In genomic region chrX:169995909-169996521, GRCm38 (mm10) we compare ENCODE assay signal across 8 mouse cellular contexts. TPM values are rescaled to one million over a fixed set of nuclear protein-coding genes. Genes with fewer than 3 reads are reported as not detected.
DNase-seq lines count a peak whose midpoint lies in the region; ATAC-seq and TF ChIP-seq lines count a peak whose summit lies in the region.
"Not testable (repeated sequence)": the region's sequence is repeated elsewhere in the genome, so short reads cannot be mapped to it uniquely, and the experiment has no call there.

No protein-coding gene starts in this region.

- ATAC-seq in G1E (ENCODE audit: extremely low read depth, insufficient number of reproducible peaks, low FRiP score, poor library complexity, severe bottlenecking); embryonic facial prominence, embryonic 11.5 days (replicated peaks; ENCODE audit: insufficient number of reproducible peaks, low FRiP score, low TSS enrichment, low read depth); liver, embryonic 11.5 days (replicated peaks; ENCODE audit: low FRiP score): not testable (repeated sequence)

- not testable (repeated sequence) for H3K27ac ChIP-seq in embryonic facial prominence, embryonic 11.5 days (replicated peaks; ENCODE audit: low read depth, low read length); liver, embryonic 11.5 days (ENCODE audit: low read depth, low read length); thymus, adult 2 months (ENCODE audit: control insufficient read depth, insufficient read depth, low read length)

- H3K9ac ChIP-seq in embryonic facial prominence, embryonic 11.5 days (replicated peaks; ENCODE audit: low read length); liver, embryonic 11.5 days (ENCODE audit: low read depth, low read length): not testable (repeated sequence)

- WGBS in embryonic facial prominence, embryonic 11.5 days, result 60% methylated on average over 1 of the region's 17 CpGs
- WGBS in liver, embryonic 11.5 days, result 40% methylated on average over 2 of the region's 17 CpGs
- WGBS in thymus, adult 2 months, result no CpG with 5 or more reads among the region's 17 CpGs

- TF ChIP-seq CTCF in G1E (IDR thresholded peaks at IDR 0.05; ENCODE audit: low read depth, low read length); thymus, adult 2 months (IDR thresholded peaks at IDR 0.05; ENCODE audit: borderline replicate concordance, control insufficient read depth, extremely low read depth, insufficient read depth, low read length, poor library complexity): not testable (repeated sequence)

- H3K27me3 ChIP-seq in G1E (ENCODE audit: insufficient read depth, low read length), result peaks cover 22% of the 10 kb centered on the region
- not testable (repeated sequence) for H3K27me3 ChIP-seq in embryonic facial prominence, embryonic 11.5 days (ENCODE audit: control insufficient read depth, insufficient read depth, low read length); liver, embryonic 11.5 days (replicated peaks; ENCODE audit: control insufficient read depth, insufficient read depth, low read length); thymus, adult 2 months (ENCODE audit: control insufficient read depth, insufficient read depth, low read length)

- not testable (repeated sequence) for H3K4me2 ChIP-seq in embryonic facial prominence, embryonic 11.5 days (ENCODE audit: low read depth, low read length); liver, embryonic 11.5 days

- H3K9me3 ChIP-seq in G1E (replicated peaks); embryonic facial prominence, embryonic 11.5 days (replicated peaks; ENCODE audit: control insufficient read depth, low read length): not testable (repeated sequence)
- peaks cover 26% of the 10 kb centered on the region for H3K9me3 ChIP-seq in liver, embryonic 11.5 days (ENCODE audit: control insufficient read depth, low read length)

- H3K36me3 ChIP-seq in G1E (replicated peaks); embryonic facial prominence, embryonic 11.5 days (replicated peaks; ENCODE audit: control insufficient read depth, insufficient read depth, low read depth, low read length); liver, embryonic 11.5 days (ENCODE audit: control insufficient read depth, insufficient read depth, low read length); thymus, adult 2 months (ENCODE audit: control insufficient read depth, insufficient read depth, low read length): not testable (repeated sequence)

- DNase-seq in 3T3-L1 (ENCODE audit: low read depth, low spot score), result peak; percentile 68
- DNase-seq in G1E (ENCODE audit: low spot score), result not testable (repeated sequence)
- peak; percentile 47 for DNase-seq in adrenal gland, postnatal 14 days
- peak; percentile 0 for DNase-seq in embryonic facial prominence, embryonic 11.5 days (ENCODE audit: low spot score)
- peak; percentile 91 for DNase-seq in induced T-regulatory cell, adult 2 months (ENCODE audit: low read depth)
- DNase-seq in liver, embryonic 11.5 days (ENCODE audit: low spot score), result peak; percentile 24
- DNase-seq in neural tube, embryonic 10.5 days (ENCODE audit: extremely low spot score, low spot score), result peak; percentile 10
- DNase-seq in thymus, adult 2 months, result peak; percentile 60

- H3K4me1 ChIP-seq in G1E (ENCODE audit: insufficient read depth, low read depth, low read length), result peaks cover 18% of the 10 kb centered on the region
- H3K4me1 ChIP-seq in embryonic facial prominence, embryonic 11.5 days (ENCODE audit: control insufficient read depth, insufficient read depth, low read length); liver, embryonic 11.5 days (replicated peaks; ENCODE audit: control insufficient read depth, insufficient read depth, low read length); thymus, adult 2 months (replicated peaks; ENCODE audit: control insufficient read depth, insufficient read depth, low read length): not testable (repeated sequence)

- not testable (repeated sequence) for TF ChIP-seq POLR2A in thymus, adult 2 months (IDR thresholded peaks at IDR 0.05; ENCODE audit: control insufficient read depth, extremely low read depth, insufficient read depth, low read length, poor library complexity)

- H3K4me3 ChIP-seq in G1E (ENCODE audit: low read depth, low read length), result 0 out of 2 replicates have a peak overlapping the region, but pooled peaks have one; percentile 41
- H3K4me3 ChIP-seq in embryonic facial prominence, embryonic 11.5 days (ENCODE audit: low read depth, low read length); liver, embryonic 11.5 days (ENCODE audit: low read depth, low read length); thymus, adult 2 months (ENCODE audit: control insufficient read depth, insufficient read depth, low read length): not testable (repeated sequence)

RNA-seq across cellular contexts. Expression of gene Gm21887, which starts 13.4 kb away (rescaled TPM):
- total RNA-seq in G1E (2014; fragmentation: Nextera tagmentation), result 163 and 204 TPM in 2 replicates
- 35.4 and 44.4 TPM in 2 replicates for total RNA-seq in G1E (2017)
- polyA plus RNA-seq in G1E (2012), result 300 and 429 TPM in 2 replicates
- total RNA-seq in adrenal gland, postnatal 14 days (2021), result 129 and 342 TPM in 2 replicates
- 154 and 162 TPM in 2 replicates for polyA plus RNA-seq in embryonic facial prominence, embryonic 11.5 days (2014; fragmentation: Nextera tagmentation; extraction: Ambion mirVana)
- polyA plus RNA-seq in liver, embryonic 11.5 days (2014; fragmentation: Nextera tagmentation; extraction: Ambion mirVana), result 217 and 306 TPM in 2 replicates
- 1,607 and 1,995 TPM in 2 replicates for polyA plus RNA-seq in thymus, adult 2 months (2012; rRNA removed)
